Mouse (Mus musculus): ENCODE results near the gene Cbfa2t3. TPM values are rescaled to one million over a fixed set of nuclear protein-coding genes. Genes with fewer than 3 reads are reported as not detected.

The Cbfa2t3 gene
- total RNA-seq, 2 experiments from 2014 or later = 40.0 to 43.6 TPM

DNA sequence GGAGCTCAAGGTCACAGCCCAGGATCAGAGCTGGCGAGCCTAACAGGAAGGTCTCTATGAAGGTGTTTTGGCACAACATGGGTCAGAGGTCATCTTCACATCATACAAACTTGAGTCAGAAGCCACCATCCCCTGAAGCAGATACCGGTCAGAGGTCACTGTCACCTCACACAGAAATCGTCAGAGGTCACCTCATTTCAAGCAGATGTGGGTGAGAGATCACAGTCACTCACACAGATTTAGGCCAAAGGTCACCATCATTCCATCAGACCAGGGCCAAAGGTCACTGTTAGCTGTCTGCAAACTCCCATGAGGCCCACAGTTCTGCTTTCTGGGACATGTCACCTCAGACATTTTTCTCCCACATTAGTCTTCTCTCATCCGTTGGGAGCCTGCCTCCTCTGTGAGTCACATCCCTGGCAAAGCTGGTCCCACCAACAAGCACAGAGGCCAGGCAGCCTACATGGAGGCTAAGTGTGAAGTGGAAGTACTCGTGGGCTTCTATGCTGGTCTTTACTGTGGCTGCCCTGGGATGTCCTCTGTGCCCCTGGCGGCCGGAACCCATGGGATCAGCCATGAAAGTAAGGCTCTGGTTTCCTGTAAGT, 3.4 kb downstream of the Cbfa2t3 start:
- no peak for DNase-seq (ENCODE audit: extremely low spot score in 1 of 2, low spot score in 1 of 2)

DNA sequence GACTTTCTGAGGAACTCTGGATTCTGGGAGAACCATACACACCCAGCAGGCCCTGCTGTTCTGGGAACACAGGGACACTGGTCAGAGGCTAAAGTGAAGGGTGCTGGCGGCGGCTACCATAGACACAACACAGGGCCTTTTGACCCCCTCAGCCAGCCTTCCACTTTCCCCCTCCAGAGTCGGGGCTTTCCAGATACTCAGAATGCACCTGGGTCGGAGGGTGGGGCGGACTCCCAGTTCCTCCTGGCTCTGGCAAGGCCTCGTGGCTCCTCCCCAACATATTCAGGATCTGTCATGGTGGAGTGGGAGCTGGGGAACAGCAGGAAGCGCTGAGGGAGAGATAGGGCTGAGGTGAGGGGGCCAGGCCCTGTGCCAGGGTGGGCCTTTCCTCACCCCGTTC, 6.8 kb downstream of the Cbfa2t3 start:
- no peak for DNase-seq (ENCODE audit: extremely low spot score in 1 of 2, low spot score in 1 of 2)

DNA sequence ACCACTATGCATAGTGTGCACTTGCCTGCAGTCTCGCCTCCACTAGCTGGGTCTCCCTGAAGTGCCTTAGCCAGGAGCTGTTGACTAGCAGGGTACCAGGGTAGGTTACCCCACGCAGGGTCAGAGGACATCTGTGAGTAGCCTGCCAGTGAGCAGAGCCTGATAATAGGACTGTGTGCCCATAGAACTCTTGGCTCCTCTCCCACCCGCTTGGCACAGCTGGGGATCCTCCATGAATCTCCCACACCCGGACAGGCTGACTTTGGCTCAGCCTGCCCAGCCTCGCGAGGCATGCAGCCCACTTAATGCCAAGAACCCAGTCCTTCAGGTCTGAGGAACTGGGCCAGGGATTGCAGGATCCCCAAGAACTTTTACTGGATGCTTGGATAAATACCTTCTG, 7.9 kb downstream of the Cbfa2t3 start:
- DNase-seq (ENCODE audit: extremely low spot score in 1 of 2, low spot score in 1 of 2) = no peak

DNA sequence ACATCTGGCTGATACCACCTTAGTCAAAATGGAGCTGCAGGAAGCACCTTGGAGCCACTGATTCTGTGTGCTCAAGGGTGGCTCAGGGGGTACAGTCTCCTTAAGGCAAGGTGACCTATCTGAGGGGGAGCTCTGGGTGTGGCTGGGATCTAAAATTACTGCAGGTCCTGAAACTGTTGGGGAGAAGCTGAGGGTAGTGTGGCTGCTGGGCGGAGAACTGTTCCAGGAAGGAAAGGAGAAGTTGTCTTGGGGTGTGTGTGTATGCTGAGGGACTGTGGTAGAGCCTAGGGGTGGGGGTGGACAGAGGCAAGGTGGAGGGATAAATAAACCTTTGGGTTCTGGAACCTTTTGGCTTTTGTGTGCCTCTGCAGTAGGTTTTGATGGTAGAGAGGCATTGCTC, 9.6 kb downstream of the Cbfa2t3 start:
- no peak for DNase-seq (ENCODE audit: extremely low spot score in 1 of 2, low spot score in 1 of 2)

- DNase-seq (ENCODE audit: extremely low spot score in 1 of 2, low spot score in 1 of 2) = no peak
Measured at GRCm38 (mm10) chr8:122686879-122687278, 12.0 kb downstream of the Cbfa2t3 start.

- no peak for DNase-seq (ENCODE audit: extremely low spot score in 1 of 2, low spot score in 1 of 2)
Measured at GRCm38 (mm10) chr8:122685097-122685861, 13.6 kb downstream of the Cbfa2t3 start.

GRCm38 (mm10) chr8:122682820-122683219, 16.1 kb downstream of the Cbfa2t3 start:
- DNase-seq (ENCODE audit: extremely low spot score in 1 of 2, low spot score in 1 of 2) = no peak

- DNase-seq (ENCODE audit: extremely low spot score in 1 of 2, low spot score in 1 of 2) = no peak
Measured at GRCm38 (mm10) chr8:122680171-122680570, 18.7 kb downstream of the Cbfa2t3 start.

GRCm38 (mm10) chr8:122679325-122679920, 19.5 kb downstream of the Cbfa2t3 start:
- DNase-seq (ENCODE audit: extremely low spot score in 1 of 2, low spot score in 1 of 2) = no peak

DNA sequence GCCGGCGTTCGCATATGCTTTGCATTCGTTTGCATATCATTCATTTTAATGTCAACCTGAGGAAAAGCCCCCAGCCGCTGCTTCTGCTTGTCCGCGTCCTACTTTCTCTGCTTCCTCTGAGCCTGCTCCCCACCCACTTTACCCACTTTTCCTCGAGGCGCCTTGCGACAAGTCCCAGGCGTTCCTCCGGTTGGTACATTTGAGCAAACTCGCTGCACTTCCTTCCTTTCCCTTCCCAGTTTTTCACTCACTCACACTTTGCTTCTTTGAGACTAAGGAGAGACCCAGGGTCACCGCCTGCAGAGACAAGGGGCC, 20.1 kb downstream of the Cbfa2t3 start:
- no peak for DNase-seq (ENCODE audit: extremely low spot score in 1 of 2, low spot score in 1 of 2)

GRCm38 (mm10) chr8:122678061-122678895, 20.6 kb downstream of the Cbfa2t3 start:
- peak; percentile 85 for DNase-seq (ENCODE audit: extremely low spot score in 1 of 2, low spot score in 1 of 2)

- DNase-seq (ENCODE audit: extremely low spot score in 1 of 2, low spot score in 1 of 2) = peak; percentile 30 to 41
Measured at GRCm38 (mm10) chr8:122677481-122678021, 21.4 kb downstream of the Cbfa2t3 start.

DNA sequence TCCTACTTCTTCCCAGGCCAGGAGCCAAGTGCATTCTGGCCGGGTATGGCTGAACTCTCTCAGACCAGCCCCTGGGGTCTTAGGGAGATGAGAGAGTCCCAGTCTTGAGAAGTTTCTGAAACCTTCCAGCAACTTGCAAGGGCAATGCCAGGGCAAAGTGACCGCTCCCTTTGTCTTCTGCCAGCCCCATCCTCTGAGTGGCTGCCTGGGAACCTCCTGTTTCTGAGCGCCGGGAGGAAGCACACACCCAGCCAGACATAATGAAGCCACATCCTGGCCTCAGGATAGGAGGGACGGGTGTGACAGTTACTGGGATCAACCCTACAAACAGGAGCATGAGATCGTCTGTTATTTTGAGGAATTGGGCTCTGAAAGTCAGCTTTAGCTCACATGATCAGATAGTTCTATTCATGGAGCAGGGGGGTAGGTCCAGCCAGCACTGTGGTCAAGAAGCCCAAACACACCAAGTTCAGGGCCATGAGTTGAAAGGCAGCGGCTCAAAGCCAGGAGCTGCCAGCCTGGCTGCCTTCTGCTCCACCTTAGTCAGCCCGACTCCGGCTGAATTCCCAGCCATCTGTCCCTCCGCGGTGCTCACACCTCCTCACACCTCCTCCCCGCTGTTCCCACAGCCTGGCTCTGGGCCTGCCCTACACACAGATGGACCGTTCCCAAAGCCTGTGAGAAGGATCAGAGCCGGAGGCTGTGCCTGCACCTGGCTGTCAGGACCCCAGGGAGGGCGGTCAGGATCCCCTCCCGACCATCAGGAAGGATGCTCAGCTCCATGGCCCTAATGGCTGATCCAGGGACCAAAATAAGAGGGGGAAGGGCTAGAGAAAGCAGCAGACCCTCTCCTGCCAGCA, 22.1 kb downstream of the Cbfa2t3 start:
- peak; percentile 54 to 62 for DNase-seq (ENCODE audit: extremely low spot score in 1 of 2, low spot score in 1 of 2)

DNA sequence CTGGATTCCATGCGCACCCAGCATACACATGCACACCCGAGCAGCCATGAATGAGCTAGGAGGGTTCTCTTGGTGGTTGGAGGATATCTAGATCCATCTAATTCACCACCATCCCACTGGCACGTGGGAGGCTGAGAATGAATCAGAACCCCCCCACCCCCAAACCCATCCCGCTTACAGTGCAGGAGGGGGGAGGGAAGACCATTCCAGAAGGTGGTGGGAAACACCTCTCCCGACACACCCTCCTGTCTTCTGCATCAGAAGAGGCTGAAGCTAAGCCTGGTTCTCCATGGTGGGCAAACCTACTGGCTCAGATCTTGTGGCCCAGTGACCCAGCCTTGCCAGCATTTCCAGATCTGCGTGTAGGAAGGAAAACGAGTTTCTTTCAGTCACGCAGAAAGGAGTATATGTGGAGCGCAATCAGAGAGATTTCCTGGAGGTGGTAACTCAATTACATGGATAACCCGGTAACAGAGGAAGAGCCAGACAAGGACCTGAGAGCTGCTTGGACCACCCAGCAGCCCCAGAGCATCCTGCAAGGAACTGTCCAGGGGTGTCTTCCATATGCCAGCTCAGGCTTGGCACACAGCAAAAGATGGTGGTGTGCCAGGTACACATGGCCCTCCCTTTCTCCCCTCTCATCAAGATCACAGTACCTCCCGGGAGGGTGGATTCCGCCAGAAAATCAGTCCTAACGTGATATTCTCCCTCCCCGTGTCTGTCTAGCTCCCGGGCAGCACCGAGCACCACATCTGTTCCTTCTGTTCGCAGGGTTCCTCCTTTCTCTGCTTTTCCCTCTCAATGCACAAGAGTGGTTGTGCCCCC, 23.1 kb downstream of the Cbfa2t3 start:
- no peak for DNase-seq (ENCODE audit: extremely low spot score in 1 of 2, low spot score in 1 of 2)

GRCm38 (mm10) chr8:122674999-122675398, 23.9 kb downstream of the Cbfa2t3 start:
- DNase-seq (ENCODE audit: extremely low spot score in 1 of 2, low spot score in 1 of 2) = no peak

DNA sequence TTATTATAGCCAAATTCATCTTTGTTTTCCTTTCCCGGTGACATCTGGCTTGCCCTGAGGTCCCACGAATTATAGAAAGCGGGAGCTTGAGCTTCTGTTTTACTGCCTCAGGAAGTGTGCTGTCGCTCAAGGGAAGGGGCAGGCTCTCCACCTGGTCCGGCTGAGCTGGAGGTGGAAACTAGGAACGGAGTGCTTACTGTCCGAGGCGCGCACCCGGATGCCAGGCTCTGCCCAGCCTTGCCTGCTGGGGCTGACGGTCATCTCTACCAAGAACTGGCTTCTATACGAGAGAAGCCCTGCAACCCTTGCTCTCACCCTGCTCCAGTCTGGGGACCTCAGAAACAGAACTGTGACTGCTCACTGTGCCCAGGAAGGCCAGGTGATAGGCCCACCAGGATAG, 24.9 kb downstream of the Cbfa2t3 start:
- DNase-seq (ENCODE audit: extremely low spot score in 1 of 2, low spot score in 1 of 2) = no peak

DNA sequence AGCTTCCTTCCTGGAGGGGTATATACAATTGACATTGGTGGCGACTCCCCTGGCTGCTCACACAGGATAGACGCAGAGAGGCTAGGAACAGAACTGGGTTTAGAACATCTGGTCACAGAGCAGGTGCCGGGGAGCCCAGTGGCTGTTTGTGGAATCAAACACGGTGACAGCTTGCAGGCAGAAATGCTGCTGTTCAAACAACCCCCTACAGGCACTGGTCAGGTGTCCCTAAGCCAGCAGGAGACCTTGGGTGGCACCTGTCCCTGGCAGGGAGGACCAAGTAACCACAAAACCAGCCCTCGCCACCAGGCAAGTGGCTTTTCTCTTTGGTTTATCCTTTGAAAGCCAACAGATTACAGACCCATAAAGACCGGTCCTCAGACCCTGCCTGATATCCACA, 27.0 kb downstream of the Cbfa2t3 start:
- DNase-seq (ENCODE audit: extremely low spot score in 1 of 2, low spot score in 1 of 2) = no peak

DNA sequence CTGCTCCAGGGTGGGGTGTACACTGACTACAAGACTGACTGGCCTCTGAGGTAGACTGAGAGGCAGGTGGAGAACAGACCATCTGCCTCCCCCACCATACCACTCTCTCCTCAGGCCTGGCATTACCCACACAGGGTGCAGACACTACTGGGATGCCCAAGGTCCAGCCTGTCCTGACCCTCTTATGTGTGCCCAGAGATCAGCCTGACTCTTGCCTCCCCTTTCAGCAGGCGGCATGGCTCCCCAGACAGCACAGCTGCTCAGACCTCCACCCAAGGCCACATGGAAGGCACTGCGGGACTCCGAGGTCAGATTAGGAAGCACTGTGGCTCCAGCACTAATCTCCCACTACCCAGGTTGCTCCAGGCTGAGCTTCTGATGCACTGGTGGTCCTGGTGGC, 28.2 kb downstream of the Cbfa2t3 start:
- DNase-seq (ENCODE audit: extremely low spot score in 1 of 2, low spot score in 1 of 2) = no peak

DNA sequence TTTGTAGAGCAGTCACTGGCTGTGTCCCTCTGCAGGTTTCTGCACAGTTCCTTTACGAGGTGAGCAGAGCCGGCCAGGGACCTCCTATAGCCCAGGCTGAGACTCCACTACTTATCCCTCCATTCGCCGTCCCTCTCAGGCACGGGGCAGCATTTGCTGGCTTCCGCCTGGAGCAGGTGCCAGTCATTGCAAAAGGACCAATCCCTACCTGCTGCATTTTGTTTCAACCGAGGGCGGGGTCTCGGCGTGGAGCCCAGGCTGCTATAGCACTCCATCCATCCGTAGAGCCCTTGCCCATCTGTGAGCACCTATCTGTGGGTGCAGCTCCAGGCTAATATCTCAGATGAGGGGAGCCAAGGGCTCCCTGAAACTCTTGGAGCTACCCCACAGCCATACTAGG, 28.9 kb downstream of the Cbfa2t3 start:
- no peak for DNase-seq (ENCODE audit: extremely low spot score in 1 of 2, low spot score in 1 of 2)
